Mouse (Mus musculus) right cerebral cortex, postnatal 36 days (tissue): Measurements from ENCODE around the gene Olfr1497.
"Not testable (repeated sequence)": the region's sequence is repeated elsewhere in the genome, so short reads cannot be mapped to it uniquely, and the experiment has no call there.

Experiments used
- DNase-seq, 2 experiments: peaks; one replicate each; pipeline ENCODE4 v3.0.0; 2022; ENCODE audit warnings: low spot score in 2 of 2, mixed read lengths in 1 of 2

Olfr1497 gene

GRCm38 (mm10) chr19:13798102-13798501 is at the start of gene Olfr1497:
TSS of gene Olfr1497 (minus strand) at chr19:13798202.
- DNase-seq: no peak

DNA sequence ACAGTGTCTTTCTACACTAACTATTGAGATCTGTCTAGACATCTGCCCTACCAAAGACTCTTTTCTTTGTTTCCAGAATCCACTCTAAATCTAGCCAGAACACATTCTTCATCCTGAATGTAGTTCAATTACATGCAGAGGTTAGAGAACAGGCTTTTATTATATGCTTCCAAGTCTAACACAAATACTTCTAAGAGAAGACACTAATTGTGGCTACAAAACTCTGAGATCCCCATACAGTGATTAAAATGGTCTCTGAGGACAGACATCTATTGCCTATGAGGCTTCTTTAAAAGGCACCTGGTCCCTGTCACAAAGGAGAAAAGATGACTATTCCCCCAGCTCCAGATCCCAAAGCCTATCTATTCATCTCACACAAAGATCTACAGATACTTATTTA is 32.4 kb upstream of the Olfr1497 start, which contains the start of gene Olfr1500:
Gene Olfr1500 (minus strand): TSS at position 101 of the 400 bp plus-strand sequence.
- no peak for DNase-seq

- no peak for DNase-seq
These were observed 30.4 kb upstream of the Olfr1497 start for GRCm38 (mm10) chr19:13828447-13828846.

DNA sequence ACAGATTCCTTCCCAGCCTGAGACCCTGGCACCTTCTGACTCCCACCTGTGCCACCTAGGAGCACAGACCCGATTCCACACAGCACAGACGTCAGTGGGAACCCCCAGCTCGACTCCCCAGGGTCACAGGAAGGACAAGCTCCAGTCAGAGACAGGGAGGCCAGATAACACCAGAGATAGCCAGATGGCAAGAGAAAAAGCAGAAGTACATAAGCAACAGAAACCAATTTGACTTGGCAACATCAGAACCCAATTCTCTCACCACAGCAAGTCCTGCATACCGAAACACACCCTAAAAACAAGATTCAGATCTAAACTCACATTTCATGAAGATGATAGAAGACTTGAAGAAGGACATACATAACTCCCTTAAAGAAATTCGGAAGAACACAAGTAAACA is 22.8 kb upstream of the Olfr1497 start:
- DNase-seq: no peak

- DNase-seq: no peak
These were observed 21.3 kb upstream of the Olfr1497 start, which contains the start of gene Olfr1499 for GRCm38 (mm10) chr19:13819347-13819746. TSS of gene Olfr1499 (minus strand) at chr19:13819447.

DNA sequence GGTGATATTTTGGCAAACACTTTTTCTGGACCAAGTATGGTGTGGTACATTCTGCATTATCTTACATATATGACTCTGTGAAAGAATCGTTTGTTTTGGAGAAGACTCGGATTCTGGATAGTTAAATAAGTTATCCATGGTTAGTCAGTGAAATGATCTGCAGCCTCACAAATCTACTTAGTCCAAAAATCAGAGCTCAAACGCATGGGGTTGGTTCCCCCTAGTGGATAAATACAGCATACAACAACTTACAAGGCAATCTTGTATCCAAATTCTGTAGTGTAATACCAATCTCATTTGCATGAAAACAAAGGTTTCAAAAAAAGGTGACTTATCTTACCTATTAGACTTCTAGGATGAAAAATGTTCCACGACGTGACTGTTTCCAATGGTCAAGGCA is 20.8 kb upstream of the Olfr1497 start:
- no peak for DNase-seq

DNA sequence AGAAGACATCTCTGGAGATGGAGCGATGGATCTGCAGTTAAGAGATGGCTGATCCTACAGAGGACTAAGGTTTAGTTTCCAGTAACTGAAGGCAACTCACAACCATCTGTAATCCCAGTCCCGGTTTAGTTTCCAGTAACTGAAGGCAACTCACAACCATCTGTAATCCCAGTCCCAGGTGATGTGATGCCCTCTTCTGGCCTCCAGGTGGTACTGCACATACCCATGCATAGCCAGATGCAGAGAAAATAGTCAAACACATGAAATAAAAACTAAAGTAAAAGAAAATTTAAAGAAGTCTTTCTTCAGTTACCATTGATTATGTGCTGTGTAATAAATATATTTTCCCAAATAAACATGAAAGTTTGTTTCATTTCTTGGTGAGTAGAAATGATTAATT is 14.8 kb upstream of the Olfr1497 start:
- no peak for DNase-seq

DNA sequence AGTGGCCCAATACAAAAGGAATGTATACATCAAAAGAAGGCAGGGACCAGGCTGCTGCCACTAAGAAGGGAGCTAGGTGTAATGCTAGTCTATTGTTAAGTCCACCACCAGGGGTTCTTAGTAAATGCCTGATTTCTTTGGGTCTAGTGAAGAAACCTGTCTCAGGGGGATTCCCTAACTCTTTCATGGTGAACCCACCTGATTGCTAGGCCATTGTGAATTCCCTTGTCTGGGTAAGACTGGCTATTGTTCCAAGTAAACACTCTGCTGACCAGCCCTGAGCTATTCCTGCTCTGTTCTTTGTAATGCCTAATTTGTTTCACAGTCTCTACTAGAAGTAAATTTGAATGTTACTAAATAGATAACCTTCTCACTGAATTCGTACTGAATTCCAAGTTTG is 7.5 kb upstream of the Olfr1497 start:
- DNase-seq: not testable (repeated sequence)

GRCm38 (mm10) chr19:13777578-13777977 is 20.4 kb downstream of the Olfr1497 start, which contains the start of gene Olfr1496:
TSS of gene Olfr1496 (plus strand) at chr19:13777878.
- no peak for DNase-seq

DNA sequence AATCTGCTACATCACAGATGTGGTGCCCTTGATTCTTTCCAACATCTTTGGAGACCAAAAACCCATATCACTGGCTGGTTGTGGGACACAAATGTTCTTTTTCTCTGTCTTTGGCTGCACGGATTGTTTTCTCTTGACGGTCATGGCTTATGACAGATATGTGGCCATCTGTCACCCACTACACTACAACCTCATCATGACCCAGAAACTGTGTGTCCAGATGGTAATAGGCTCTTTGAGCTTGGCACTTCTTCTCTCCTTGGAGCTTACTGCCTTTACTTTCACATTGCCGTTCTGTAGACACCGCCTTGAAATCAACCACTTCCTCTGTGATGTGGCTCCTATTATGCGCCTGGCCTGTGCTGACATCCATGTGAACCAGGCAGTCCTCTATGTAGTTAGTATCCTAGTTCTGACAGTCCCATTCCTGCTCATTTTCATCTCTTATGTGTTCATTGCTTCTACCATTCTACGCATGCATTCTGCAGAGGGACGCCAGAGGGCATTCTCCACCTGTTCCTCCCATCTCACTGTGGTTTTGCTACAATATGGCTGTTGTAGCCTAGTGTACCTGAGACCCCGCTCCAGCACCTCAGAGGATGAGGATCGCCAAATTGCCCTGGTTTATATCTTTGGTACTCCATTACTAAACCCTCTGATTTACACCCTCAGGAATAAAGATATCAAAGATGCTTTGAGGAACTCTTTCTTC is 29.3 kb downstream of the Olfr1497 start:
- no peak for DNase-seq

- no peak for DNase-seq
These were observed 33.7 kb downstream of the Olfr1497 start, which contains the start of gene Olfr1495 for GRCm38 (mm10) chr19:13764306-13764705. TSS of gene Olfr1495 (plus strand) at chr19:13764606.

GRCm38 (mm10) chr19:13749366-13749765 is 48.6 kb downstream of the Olfr1497 start:
- no peak for DNase-seq
